Mouse (Mus musculus) small intestine, adult 2 months (tissue): ENCODE results near the gene Apoa1. TPM values are rescaled to one million over a fixed set of nuclear protein-coding genes. Genes with fewer than 3 reads are reported as not detected.
A peak's percentile ranks its signal among the peaks of the same experiment; 100 is the strongest.

ENCODE experiments used
- H3K27ac ChIP-seq: fragments of 200-500 bp; 2 replicates; pipeline ENCODE4 v1.5.1; 2012; ENCODE audit warnings: low read depth, low read length, control low read depth, inconsistent platforms; ENCODE audit not compliant: insufficient read depth
- H3K27me3 ChIP-seq: fragments of 200-500 bp; 2 replicates; pipeline ENCODE4 v1.6.1; 2012; ENCODE audit warnings: mild to moderate bottlenecking, moderate library complexity, low read length, inconsistent platforms; ENCODE audit not compliant: control insufficient read depth, insufficient read depth
- H3K36me3 ChIP-seq: fragments of 200-500 bp; 2 replicates; pipeline ENCODE4 v1.6.1; 2012; ENCODE audit warnings: mild to moderate bottlenecking, low read length, control low read depth, inconsistent platforms; ENCODE audit not compliant: control insufficient read depth, insufficient read depth
- H3K4me1 ChIP-seq: fragments of 200-500 bp; 2 replicates; pipeline ENCODE4 v1.6.1; 2012; ENCODE audit warnings: low read length, inconsistent platforms, mixed read lengths; ENCODE audit not compliant: control insufficient read depth, insufficient read depth, insufficient read length
- H3K4me3 ChIP-seq: fragments of 200-500 bp; 2 replicates; pipeline ENCODE4 v1.5.1; 2012; ENCODE audit warnings: low read depth, mild to moderate bottlenecking, control low read depth, inconsistent platforms, low read length, moderate library complexity
- CTCF ChIP-seq: fragments of 200-500 bp; IDR thresholded peaks from 2 replicates; pipeline ENCODE4 v1.5.1; 2012; ENCODE audit warnings: low read depth, mild to moderate bottlenecking, control low read depth, inconsistent platforms, low read length, moderate library complexity, mixed read lengths; ENCODE audit not compliant: insufficient replicate concordance, insufficient read length; ENCODE audit errors: extremely low read depth
- POLR2A ChIP-seq: fragments of 200-500 bp; IDR thresholded peaks from 2 replicates; pipeline ENCODE4 v1.6.1; 2012; ENCODE audit warnings: low read depth, mild to moderate bottlenecking, control low read depth, inconsistent platforms, low read length, moderate library complexity
- WGBS: fragments of 180-500 bp; shearing (Covaris S2); methylation state at CpG from one replicate; pipeline ENCODE4 v1.1.7; 2018; 5-methylcytosine and 5-hydroxymethylcytosine counted together
- polyA plus RNA-seq: library from polyadenylated mRNA; depleted of rRNA; stranded (reverse); fragments of >200 nt; gene quantifications from 2 replicates; pipeline ENCODE4 v1.2.3, GENCODE M21; 2012

Gene Apoa1
- polyA plus RNA-seq, 1 experiment: 15,923 TPM

DNA sequence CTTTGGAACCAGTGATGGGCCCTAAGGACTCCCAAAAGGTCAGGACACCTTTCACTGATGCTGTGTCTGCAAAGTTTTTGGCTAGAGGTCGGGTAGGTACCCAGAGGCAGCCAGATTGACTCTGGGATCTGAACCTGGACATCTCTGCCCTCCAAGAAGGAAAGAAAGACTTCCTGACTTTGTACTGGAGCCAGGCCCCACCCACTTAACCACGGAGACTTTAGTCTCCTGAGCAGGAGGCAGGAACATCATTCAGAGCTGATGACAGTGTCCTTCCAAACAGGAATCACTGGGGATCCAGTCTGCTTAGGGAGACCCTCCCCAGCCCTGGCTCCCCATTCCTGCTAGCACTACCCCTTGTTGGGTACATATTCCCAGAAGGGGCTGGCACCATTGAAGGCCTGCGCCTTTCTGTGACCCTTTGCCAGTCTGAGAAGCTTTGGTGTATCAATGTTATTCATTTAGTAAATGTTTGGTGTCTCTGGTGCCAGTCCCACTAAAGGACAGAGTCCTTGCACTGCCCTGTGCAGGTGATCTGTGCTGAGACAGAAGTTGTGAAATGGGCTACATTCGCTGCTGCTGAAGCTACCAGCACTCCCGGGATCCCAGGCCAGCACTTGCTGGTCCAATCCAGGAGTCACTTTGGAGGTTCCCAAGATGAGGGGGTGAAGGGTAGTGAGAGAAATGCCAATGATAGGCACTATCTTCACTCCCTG is 3.3 kb upstream of the Apoa1 start:
- Histone ChIP-seq H3K4me3 (peak overlapping the region; percentile 40), H3K27ac (peak overlapping the region; percentile 99), H3K36me3 (peaks cover 36% of the 10 kb centered on the region), H3K27me3 (no peaks in the 10 kb centered on the region), H3K4me1 (peaks cover 50% of the 10 kb centered on the region)
- 52% methylated on average over 5 of the region's 5 CpGs for WGBS
- TF ChIP-seq POLR2A (no peak; the same call in 1 of the 2 replicates), CTCF (no peak)

DNA sequence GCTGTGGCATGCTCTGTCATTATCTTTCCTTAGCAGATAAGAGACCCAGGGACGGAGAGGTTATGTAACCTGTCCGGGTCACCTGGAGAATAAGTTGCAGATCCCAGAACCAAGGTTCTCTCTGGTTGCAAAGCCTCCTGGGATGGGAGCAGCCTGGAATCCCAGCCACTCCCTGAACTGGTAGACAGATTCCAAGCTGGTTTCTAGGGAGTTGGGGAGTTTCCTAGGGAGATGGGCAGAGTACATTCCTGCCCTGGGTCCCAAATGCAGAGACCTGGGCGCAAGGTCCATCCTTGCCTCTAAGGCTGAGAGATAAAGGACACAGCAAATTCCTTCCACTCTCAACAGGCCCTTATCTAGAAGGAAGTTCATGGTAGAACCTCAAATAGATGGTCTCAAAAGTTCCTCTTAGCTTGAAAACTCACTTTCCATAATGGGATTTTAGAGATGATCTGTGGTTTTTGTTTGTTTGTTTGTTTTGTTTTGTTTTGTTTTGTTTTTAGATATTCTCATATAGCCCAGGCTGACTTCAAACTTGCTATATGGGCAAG is 1.2 kb upstream of the Apoa1 start:
- H3K27ac ChIP-seq: peak overlapping the region; percentile 99
- no peak for TF ChIP-seq POLR2A
- TF ChIP-seq CTCF: no peak
- WGBS: 30% methylated on average over 3 of the region's 3 CpGs

DNA sequence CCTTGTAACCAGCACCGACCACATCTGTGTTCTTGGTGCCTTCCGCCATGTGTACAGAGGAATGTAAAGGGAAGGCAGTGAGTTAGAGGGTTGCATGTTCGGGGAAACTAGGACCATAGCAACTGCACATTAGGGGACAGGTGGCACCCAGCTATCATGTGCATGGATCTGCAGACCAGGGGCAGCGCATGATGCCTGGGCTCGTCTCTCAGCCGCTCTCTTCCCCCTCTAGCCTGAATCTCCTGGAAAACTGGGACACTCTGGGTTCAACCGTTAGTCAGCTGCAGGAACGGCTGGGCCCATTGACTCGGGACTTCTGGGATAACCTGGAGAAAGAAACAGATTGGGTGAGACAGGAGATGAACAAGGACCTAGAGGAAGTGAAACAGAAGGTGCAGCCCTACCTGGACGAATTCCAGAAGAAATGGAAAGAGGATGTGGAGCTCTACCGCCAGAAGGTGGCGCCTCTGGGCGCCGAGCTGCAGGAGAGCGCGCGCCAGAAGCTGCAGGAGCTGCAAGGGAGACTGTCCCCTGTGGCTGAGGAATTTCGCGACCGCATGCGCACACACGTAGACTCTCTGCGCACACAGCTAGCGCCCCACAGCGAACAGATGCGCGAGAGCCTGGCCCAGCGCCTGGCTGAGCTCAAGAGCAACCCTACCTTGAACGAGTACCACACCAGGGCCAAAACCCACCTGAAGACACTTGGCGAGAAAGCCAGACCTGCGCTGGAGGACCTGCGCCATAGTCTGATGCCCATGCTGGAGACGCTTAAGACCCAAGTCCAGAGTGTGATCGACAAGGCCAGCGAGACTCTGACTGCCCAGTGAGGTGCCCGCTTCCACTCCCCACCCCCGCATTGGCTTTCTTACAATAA is 1.4 kb downstream of the Apoa1 start:
- peaks cover 22% of the 10 kb centered on the region for H3K36me3 ChIP-seq
- 15% methylated on average over 37 of the region's 37 CpGs for WGBS
- H3K27me3 ChIP-seq: no peaks in the 10 kb centered on the region
- peak overlapping the region; percentile 78 for H3K4me3 ChIP-seq
- peak; percentile 69 for TF ChIP-seq CTCF
- TF ChIP-seq POLR2A: no peak; the same call in 1 of the 2 replicates
- H3K27ac ChIP-seq: peak overlapping the region; percentile 99
- H3K4me1 ChIP-seq: peaks cover 30% of the 10 kb centered on the region

More for the DNA sequence above, 1.2 kb upstream of the Apoa1 start:
- Histone ChIP-seq H3K4me3 (no peak overlapping the region), H3K4me1 (peaks cover 41% of the 10 kb centered on the region), H3K36me3 (peaks cover 25% of the 10 kb centered on the region), H3K27me3 (no peaks in the 10 kb centered on the region)

DNA sequence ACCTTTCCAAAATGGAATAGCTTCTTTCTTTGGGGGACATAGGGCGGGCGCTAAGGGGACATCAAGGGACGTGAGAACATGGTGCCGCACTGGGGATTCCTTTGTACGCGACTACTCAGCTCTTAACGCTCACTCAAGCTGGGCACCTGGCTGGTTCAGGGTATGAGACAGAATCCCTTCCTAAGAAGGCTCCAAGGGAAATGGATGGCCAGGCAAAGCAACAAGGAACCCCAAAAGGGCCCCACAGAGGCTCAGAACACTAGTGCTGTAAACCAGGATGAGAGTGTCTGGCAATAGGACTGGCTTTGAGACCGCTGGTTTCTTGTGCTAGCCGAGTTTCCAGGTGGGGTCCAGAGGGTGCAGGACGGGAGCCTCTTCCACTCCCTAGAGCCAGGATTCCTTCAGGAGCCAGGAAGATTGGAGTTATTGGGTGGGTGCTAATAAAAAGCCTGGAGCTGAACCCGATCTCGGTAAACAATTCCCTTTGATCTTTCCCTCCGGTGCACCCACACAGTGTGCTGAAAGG is 2.1 kb downstream of the Apoa1 start:
- no peaks in the 10 kb centered on the region for H3K27me3 ChIP-seq
- H3K4me3 ChIP-seq: peak overlapping the region; percentile 78
- WGBS: 14% methylated on average over 13 of the region's 13 CpGs
- H3K36me3 ChIP-seq: peaks cover 22% of the 10 kb centered on the region
- peak; percentile 11; the same call in 1 of the 2 replicates for TF ChIP-seq POLR2A
- no peak for TF ChIP-seq CTCF
- peaks cover 31% of the 10 kb centered on the region for H3K4me1 ChIP-seq
- peak overlapping the region; percentile 99 for H3K27ac ChIP-seq

DNA sequence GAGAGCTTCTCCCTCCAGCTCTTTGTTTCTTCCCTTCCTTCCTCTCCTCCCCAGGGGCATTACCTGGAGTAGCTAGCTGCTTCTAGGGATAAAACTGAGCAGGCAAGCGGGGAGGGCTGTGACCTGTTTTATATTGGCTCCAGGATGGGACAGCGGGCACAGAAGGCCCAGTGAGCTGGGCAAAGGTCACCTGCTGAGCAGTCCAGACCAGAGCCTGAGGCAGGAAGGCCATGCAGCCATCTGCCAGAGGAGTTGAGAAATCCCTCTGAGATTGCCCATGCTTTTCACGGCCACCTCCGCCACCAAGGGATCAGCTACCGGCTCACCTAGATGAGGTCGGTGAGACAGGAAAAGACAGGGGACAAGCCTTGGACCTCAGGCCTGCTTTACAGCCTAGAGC is 6.8 kb downstream of the Apoa1 start:
- H3K4me3 ChIP-seq: peak overlapping the region; percentile 53
- 44% methylated on average over 6 of the region's 6 CpGs for WGBS
- peak overlapping the region; percentile 97 for H3K27ac ChIP-seq
- peaks cover 6% of the 10 kb centered on the region for H3K36me3 ChIP-seq
- peak; percentile 52; the same call in 1 of the 2 replicates for TF ChIP-seq POLR2A
- TF ChIP-seq CTCF: no peak
- no peaks in the 10 kb centered on the region for H3K27me3 ChIP-seq
- peaks cover 38% of the 10 kb centered on the region for H3K4me1 ChIP-seq

DNA sequence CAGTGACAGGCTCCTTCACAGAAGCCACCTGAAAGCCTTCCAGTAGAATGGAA is 7.0 kb downstream of the Apoa1 start, which contains the start of gene Apoc3:
TSS of gene Apoc3 (minus strand) at position 41 of the 53 bp plus-strand sequence.
- peak within 1 kb of the TSS; percentile 56 for H3K4me3 ChIP-seq
- peak within 1 kb of the TSS; percentile 97 for H3K27ac ChIP-seq
- no peaks in the 10 kb centered on the region for H3K27me3 ChIP-seq
- H3K36me3 ChIP-seq: peaks cover 4% of the 10 kb centered on the region
- H3K4me1 ChIP-seq: peaks cover 40% of the 10 kb centered on the region
- no peak for TF ChIP-seq POLR2A
- no peak for TF ChIP-seq CTCF

DNA sequence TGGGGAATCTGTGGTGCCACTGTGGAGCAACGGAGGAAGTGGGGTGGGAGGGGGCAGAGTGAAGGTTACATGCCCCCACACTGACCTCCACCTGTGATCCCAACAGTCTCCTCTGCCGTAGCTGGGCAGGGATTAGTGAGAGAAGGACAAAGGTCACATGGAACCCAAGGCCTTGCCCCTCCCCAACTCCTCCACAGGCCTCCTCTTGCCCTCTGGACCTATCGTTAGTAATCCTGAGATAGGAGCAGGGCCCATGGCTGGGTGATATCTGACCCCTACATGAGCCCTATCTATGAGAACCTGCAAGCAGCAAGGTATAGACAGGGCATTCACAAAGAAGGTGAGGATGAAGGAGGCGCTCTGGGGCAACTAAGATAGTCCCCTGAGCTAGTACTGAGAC is 7.3 kb downstream of the Apoa1 start:
- WGBS: 33% methylated on average over 4 of the region's 4 CpGs
- H3K4me1 ChIP-seq: peaks cover 40% of the 10 kb centered on the region
- peaks cover 1% of the 10 kb centered on the region; the same call in 1 of the 2 replicates for H3K36me3 ChIP-seq
- H3K27me3 ChIP-seq: no peaks in the 10 kb centered on the region
- TF ChIP-seq CTCF (no peak), POLR2A (no peak)
- peak overlapping the region; percentile 97 for H3K27ac ChIP-seq
- peak overlapping the region; percentile 53 for H3K4me3 ChIP-seq
